Mouse (Mus musculus) right cerebral cortex, postnatal 36 days (tissue): Measurements from ENCODE around the gene Ccpg1os.

ENCODE experiments used
- DNase-seq, 2 experiments: peaks; one replicate each; pipeline ENCODE4 v3.0.0; 2022; ENCODE audit warnings: low spot score in 2 of 2, mixed read lengths in 1 of 2

Gene Ccpg1os

GRCm38 (mm10) chr9:72983066-72983465 is 2.1 kb downstream of the Ccpg1os start:
- no peak for DNase-seq

- no peak for DNase-seq
These were observed 9.9 kb downstream of the Ccpg1os start for GRCm38 (mm10) chr9:72975242-72975641.

- no peak for DNase-seq
These were observed 10.4 kb downstream of the Ccpg1os start for GRCm38 (mm10) chr9:72974734-72975133.

GRCm38 (mm10) chr9:72972984-72973383 is 12.2 kb downstream of the Ccpg1os start:
- no peak for DNase-seq

GRCm38 (mm10) chr9:72972435-72972834 is 12.7 kb downstream of the Ccpg1os start:
- DNase-seq = no peak

- DNase-seq = no peak
These were observed 15.3 kb downstream of the Ccpg1os start for GRCm38 (mm10) chr9:72969874-72970273.

GRCm38 (mm10) chr9:72968349-72969061 is 16.7 kb downstream of the Ccpg1os start:
- peak; percentile 64 to 74 for DNase-seq

- no peak for DNase-seq
These were observed 23.2 kb downstream of the Ccpg1os start for GRCm38 (mm10) chr9:72961959-72962358.

- no peak for DNase-seq
These were observed 23.8 kb downstream of the Ccpg1os start for GRCm38 (mm10) chr9:72961346-72961745.

- DNase-seq = peak; percentile 58 to 65
These were observed 26.4 kb downstream of the Ccpg1os start, which contains the start of the genes Dyx1c1 and Gm44503 for GRCm38 (mm10) chr9:72958521-72959450. Gene Dyx1c1, plus strand, starts transcription at chr9:72958785. Gene Gm44503, plus strand, starts transcription at chr9:72958852.

- DNase-seq = peak in 1 of 2 experiments; percentile 34
These were observed 29.6 kb downstream of the Ccpg1os start for GRCm38 (mm10) chr9:72955546-72955945.

GRCm38 (mm10) chr9:72954746-72955145 is 30.4 kb downstream of the Ccpg1os start:
- no peak for DNase-seq

GRCm38 (mm10) chr9:72949572-72949971 is 35.6 kb downstream of the Ccpg1os start:
- no peak for DNase-seq

- no peak for DNase-seq
These were observed 38.2 kb downstream of the Ccpg1os start for GRCm38 (mm10) chr9:72947010-72947409.

GRCm38 (mm10) chr9:72944286-72944685 is 40.9 kb downstream of the Ccpg1os start:
- no peak for DNase-seq

GRCm38 (mm10) chr9:72943424-72943823 is 41.8 kb downstream of the Ccpg1os start:
- DNase-seq = no peak

GRCm38 (mm10) chr9:72936301-72936700 is 48.9 kb downstream of the Ccpg1os start:
- no peak for DNase-seq

- no peak for DNase-seq
These were observed 49.9 kb downstream of the Ccpg1os start for GRCm38 (mm10) chr9:72935309-72935708.

- peak; percentile 65 to 76 for DNase-seq
These were observed 53.9 kb downstream of the Ccpg1os start for GRCm38 (mm10) chr9:72931166-72931790.
